Mouse (Mus musculus) cerebellum, adult 2 months (tissue): Measurements from ENCODE around the gene Ifrd2. TPM values are rescaled to one million over a fixed set of nuclear protein-coding genes. Genes with fewer than 3 reads are reported as not detected.

Experiments
- DNase-seq, 2 experiments: peaks; one replicate each; pipeline ENCODE4 v3.0.0; 2021
- H3K27ac ChIP-seq: fragments of 200-500 bp; 2 replicates; pipeline ENCODE4 v1.5.1; 2012; ENCODE audit warnings: low read length, control low read depth, inconsistent platforms; ENCODE audit not compliant: insufficient read depth
- H3K27me3 ChIP-seq: fragments of 200-500 bp; 2 replicates; pipeline ENCODE4 v1.6.1; 2012; ENCODE audit warnings: inconsistent platforms, mild to moderate bottlenecking, low read length, moderate library complexity; ENCODE audit not compliant: control insufficient read depth, insufficient read depth
- H3K4me1 ChIP-seq: fragments of 200-500 bp; 2 replicates; pipeline ENCODE4 v1.6.1; 2011; ENCODE audit warnings: low read length; ENCODE audit not compliant: control insufficient read depth, insufficient read depth
- H3K4me3 ChIP-seq: fragments of 200-500 bp; replicated peaks from 2 replicates; pipeline ENCODE3; 2011; ENCODE audit warnings: mild to moderate bottlenecking, low read depth, low read length, control low read depth; ENCODE audit not compliant: insufficient read depth
- CTCF ChIP-seq: fragments of 200-500 bp; IDR thresholded peaks from 2 replicates; pipeline ENCODE4 v1.5.1; 2011; ENCODE audit warnings: low read depth, mild to moderate bottlenecking, control low read depth, low read length, moderate library complexity, borderline replicate concordance; ENCODE audit not compliant: insufficient read depth
- POLR2A ChIP-seq: fragments of 200-500 bp; IDR thresholded peaks from 2 replicates; pipeline ENCODE4 v1.6.1; 2011; ENCODE audit warnings: low read length, control low read depth, borderline replicate concordance; ENCODE audit not compliant: insufficient read depth
- WGBS: fragments of 180-500 bp; shearing (Covaris S2); methylation state at CpG from one replicate; pipeline ENCODE4 v1.1.7; 2018; 5-methylcytosine and 5-hydroxymethylcytosine counted together
- polyA plus RNA-seq: library from polyadenylated mRNA; depleted of rRNA; stranded (reverse); fragments of >200 nt; gene quantifications from 2 replicates; pipeline ENCODE4 v1.2.3, GENCODE M21; 2012

Ifrd2 gene
- polyA plus RNA-seq, 1 experiment, result 20.2 TPM

DNA sequence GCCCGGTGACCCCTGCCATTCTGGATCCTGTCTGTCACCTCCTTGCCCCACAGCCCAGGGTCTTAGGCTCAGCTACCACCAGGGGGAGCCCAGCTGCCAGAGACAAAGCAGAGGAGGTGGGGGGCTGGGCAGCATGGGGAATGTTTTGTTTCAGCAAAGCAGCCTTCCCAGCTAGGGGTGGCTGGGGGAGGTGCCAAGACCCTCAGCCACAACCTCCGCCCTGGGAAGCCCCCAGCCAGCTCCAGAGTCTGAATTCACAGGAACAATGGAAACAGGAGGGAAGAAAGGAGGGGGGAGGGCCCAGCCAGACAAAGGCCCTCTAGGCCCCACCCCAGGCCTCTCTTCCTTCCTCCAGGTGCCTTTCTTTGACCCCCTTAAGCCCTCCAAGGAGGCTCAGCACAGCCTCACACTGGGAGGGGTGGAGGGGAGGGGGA, 39.4 kb downstream of the Ifrd2 start:
- Histone ChIP-seq H3K4me3 (peak overlapping the region; percentile 31), H3K27ac (peak overlapping the region; percentile 72), H3K27me3 (no peaks in the 10 kb centered on the region), H3K4me1 (peaks cover 43% of the 10 kb centered on the region)
- TF ChIP-seq POLR2A, result no peak
- peak; percentile 74 for TF ChIP-seq CTCF
- 15% methylated on average over 2 of the region's 2 CpGs for WGBS
- DNase-seq, result peak; percentile 70 to 75

DNA sequence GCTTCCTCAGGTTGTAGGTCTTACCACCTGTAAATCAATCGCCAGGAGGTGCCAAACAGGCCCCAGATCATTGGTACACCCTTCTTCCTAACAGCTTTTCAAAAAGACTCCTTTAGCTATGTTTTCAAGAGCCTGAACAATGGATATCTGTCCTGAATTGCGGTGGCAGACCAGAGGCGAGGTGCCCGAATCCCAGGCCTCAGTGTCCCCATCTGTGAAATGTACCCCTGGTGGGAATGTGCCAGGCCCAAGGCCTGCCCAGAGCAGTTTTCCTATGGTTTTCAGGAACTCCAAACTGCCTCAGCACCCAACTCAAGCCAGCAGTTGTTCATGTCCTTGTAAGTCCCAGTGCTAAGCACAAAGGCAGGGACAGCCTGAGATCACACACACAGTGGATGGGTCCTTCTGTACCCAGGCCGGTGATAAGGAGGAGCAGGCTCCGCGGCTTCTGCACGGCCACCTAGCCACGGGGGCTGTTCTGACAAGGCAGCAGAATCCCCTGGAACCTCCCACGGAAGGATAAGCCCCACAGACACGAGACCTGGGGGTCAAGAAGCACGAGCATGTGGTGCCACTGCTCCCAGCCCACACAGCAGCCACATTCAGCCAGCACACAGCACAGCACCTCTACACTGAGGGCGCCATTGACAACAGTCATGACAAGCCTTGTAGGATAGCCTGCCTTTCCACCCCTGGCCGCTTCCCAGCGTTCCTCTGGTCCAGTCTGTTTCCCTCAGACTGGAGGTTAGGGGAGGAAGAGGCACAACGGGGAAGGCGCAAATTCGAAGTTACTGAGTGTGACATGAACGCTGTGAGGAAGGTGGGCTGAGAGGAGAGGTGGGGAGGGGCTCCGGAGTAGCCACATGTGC, 40.2 kb downstream of the Ifrd2 start:
- Histone ChIP-seq H3K27ac (no peak overlapping the region; the same call in 1 of the 2 replicates), H3K4me3 (no peak overlapping the region), H3K4me1 (peaks cover 50% of the 10 kb centered on the region), H3K27me3 (no peaks in the 10 kb centered on the region)
- TF ChIP-seq CTCF (no peak), POLR2A (no peak)
- 52% methylated on average over 20 of the region's 20 CpGs for WGBS
- DNase-seq, result no peak

DNA sequence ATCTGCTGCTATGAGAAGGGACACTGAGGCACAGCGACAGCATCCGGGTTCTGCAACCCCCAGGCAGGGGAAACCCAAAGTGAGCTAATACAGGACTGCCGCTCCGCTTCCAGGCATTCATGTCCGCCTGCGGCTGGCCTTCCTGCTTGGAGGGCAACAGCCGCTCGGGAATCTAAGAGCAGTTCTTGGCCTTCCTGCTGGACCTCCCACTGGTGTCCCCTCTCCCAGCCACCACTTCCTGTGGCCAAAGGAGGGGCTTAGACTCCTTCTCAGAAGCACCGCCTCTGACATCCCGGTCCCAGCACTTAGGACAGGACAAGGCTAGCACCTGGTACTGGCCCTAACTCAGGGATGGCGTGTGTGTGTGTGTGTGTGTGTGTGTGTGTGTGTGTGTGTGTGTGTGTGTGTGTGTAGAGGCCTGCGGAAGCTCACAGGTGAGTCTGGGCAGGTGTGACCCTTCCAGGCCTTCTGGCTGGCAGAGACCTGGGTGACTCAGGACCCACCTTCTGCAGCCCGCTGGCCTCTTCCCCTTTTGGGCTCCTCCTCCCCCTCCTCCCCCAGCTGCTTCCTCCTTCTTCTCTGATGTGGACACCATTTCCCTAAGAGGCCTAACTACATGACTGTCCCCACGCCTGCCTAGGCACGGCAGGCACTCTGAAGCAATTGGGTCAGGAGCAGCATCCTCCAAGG, 41.4 kb downstream of the Ifrd2 start:
- DNase-seq, result no peak
- TF ChIP-seq POLR2A, result no peak
- TF ChIP-seq CTCF, result no peak
- Histone ChIP-seq H3K4me1 (peaks cover 51% of the 10 kb centered on the region), H3K4me3 (no peak overlapping the region), H3K27ac (no peak overlapping the region), H3K27me3 (no peaks in the 10 kb centered on the region)
- WGBS, result 37% methylated on average over 14 of the region's 15 CpGs

DNA sequence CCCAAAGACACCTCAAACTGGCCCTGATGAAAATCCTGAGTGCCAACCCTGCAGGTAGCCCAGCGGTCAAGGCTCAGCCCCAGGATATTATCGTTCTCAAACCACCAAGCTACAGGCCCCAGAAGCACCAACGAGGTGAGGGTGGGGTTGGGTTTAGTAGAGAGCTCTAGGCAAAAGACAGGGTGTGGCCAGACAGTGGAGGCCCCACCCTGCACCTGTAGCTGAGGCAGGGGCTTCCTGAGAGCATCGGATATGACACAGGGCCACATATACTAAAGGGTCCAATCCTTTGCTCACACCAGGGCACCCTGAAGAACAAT, 41.9 kb downstream of the Ifrd2 start:
- no peak overlapping the region for H3K27ac ChIP-seq
- H3K4me3 ChIP-seq, result no peak overlapping the region
- TF ChIP-seq CTCF, result no peak
- TF ChIP-seq POLR2A, result no peak
- 20% methylated on average over 4 of the region's 4 CpGs for WGBS
- H3K27me3 ChIP-seq, result no peaks in the 10 kb centered on the region
- no peak for DNase-seq
- peaks cover 51% of the 10 kb centered on the region for H3K4me1 ChIP-seq

DNA sequence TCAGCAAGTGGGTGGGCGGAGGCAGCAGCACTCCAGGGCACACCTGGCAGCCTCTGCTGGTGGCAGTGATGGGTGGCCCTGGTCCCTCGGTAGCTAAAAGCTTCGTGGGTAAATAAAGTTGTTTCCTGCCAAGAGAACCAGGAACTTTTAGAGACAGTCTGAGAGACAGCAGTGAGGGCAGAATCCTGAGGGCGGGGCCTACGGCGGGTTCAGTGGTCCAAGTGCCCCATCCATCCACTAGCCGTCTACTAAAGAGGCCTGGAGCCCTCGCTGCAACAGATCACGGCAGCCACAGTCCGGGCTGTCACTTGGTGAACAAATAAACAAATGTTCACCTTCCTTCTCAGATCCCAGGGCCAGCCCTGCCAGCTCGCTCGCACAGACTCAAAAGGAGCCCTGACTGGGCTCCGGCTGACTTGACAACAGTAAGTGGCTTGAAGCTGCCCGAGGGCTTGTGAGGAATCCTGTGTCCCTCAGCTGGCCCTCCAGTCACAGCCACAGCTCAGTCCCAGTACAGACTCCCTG, 42.5 kb downstream of the Ifrd2 start:
- DNase-seq, result no peak
- no peak for TF ChIP-seq POLR2A
- no peak for TF ChIP-seq CTCF
- Histone ChIP-seq H3K4me3 (no peak overlapping the region), H3K27me3 (no peaks in the 10 kb centered on the region), H3K27ac (no peak overlapping the region), H3K4me1 (peaks cover 45% of the 10 kb centered on the region)
- 48% methylated on average over 14 of the region's 14 CpGs for WGBS

DNA sequence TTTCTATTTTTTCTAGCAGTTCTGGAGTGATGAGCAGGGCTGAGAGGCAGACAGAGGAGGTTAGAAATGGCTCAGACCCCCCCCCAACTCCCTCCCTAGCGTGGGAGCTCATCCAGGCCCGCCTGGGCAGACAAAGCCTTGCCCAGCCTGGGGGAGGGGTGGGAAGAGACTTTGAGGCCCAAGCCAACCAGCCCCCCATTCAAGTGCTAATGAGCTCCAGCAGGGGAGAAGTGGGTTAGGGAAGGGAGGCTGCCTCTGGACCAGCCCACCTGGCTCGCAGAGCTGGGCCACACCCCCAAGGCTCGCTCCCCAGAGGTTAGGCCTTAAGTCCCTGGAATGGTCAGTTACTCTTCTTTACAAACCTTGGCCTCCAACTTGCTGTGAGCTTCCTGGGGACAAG, 43.1 kb downstream of the Ifrd2 start:
- no peak overlapping the region for H3K4me3 ChIP-seq
- H3K27me3 ChIP-seq, result no peaks in the 10 kb centered on the region
- WGBS, result 62% methylated on average over 4 of the region's 4 CpGs
- no peak overlapping the region for H3K27ac ChIP-seq
- no peak for TF ChIP-seq POLR2A
- no peak for TF ChIP-seq CTCF
- peak; percentile 46 to 56 for DNase-seq
- H3K4me1 ChIP-seq, result peaks cover 41% of the 10 kb centered on the region

DNA sequence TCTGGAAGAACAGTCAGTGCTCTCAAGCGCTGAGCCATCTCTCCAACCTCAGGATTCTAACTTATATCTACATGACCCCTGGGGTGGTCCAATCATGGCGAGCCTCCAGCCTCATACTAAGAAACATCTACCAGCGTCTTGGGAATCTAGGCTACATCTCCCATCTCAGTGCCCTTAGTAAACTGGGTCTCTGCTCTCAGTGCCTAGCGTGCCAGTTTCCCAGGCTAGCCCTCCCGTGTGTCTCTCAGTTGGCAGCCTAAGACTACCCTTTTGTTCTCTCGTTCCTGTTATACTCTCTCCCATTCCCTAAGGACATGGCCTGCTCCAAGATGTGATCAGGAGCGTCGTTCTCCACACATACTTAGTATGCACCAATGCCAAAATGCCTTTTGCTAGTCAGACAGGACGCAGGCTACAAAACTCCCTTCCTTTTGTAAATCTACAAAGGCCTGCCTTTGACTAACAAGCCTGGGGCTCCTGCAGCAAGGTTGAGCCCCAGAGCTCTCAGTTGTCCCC, 43.9 kb downstream of the Ifrd2 start:
- peaks cover 36% of the 10 kb centered on the region for H3K4me1 ChIP-seq
- no peak for DNase-seq
- H3K4me3 ChIP-seq, result no peak overlapping the region
- WGBS, result 72% methylated on average over 9 of the region's 9 CpGs
- H3K27me3 ChIP-seq, result no peaks in the 10 kb centered on the region
- no peak for TF ChIP-seq CTCF
- no peak for TF ChIP-seq POLR2A
- H3K27ac ChIP-seq, result no peak overlapping the region

DNA sequence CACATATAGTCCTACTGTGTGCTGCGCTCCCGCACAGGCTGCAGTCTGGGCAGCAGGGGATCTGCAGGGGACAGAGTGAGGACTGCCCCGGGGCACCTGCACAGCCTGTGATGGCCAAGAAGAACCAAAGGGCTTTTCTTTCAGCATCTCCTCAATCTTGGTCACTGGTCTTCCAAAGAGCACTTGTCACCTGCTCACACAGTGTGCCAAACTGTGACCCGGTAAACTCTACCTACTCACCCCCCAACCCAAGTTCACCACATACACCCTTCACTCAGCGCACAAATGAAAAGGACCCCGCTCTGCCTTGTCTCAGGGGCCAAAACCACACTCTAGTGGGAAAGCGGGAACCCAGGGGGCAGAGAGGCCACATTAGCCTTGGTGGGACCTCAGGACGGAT, 44.4 kb downstream of the Ifrd2 start:
- no peak overlapping the region for H3K4me3 ChIP-seq
- no peak for DNase-seq
- peaks cover 31% of the 10 kb centered on the region for H3K4me1 ChIP-seq
- no peaks in the 10 kb centered on the region for H3K27me3 ChIP-seq
- WGBS, result 80% methylated on average over 8 of the region's 8 CpGs
- H3K27ac ChIP-seq, result no peak overlapping the region
- no peak for TF ChIP-seq CTCF
- TF ChIP-seq POLR2A, result no peak
